Mouse (Mus musculus) ES-CJ7 (cell line): Measurements from ENCODE around the gene Crtap.
A peak's percentile ranks its signal among the peaks of the same experiment; 100 is the strongest.

Experiments
- DNase-seq: peaks from one replicate; pipeline ENCODE4 v3.0.0; 2011; ENCODE audit warnings: low read depth, low spot score

Crtap gene

GRCm38 (mm10) chr9:114389905-114390748 is at the start of gene Crtap:
TSS of gene Crtap (minus strand) at chr9:114390675.
- peak; percentile 90 for DNase-seq

- DNase-seq = peak; percentile 34
These were observed 45.2 kb upstream of the Crtap start for GRCm38 (mm10) chr9:114435668-114436067.

GRCm38 (mm10) chr9:114428103-114428834 is 37.8 kb upstream of the Crtap start:
- DNase-seq = no peak

- DNase-seq = no peak
These were observed 37.0 kb upstream of the Crtap start for GRCm38 (mm10) chr9:114427425-114427824.

- DNase-seq = no peak
These were observed 35.7 kb upstream of the Crtap start for GRCm38 (mm10) chr9:114426201-114426600.

GRCm38 (mm10) chr9:114425576-114425975 is 35.1 kb upstream of the Crtap start:
- DNase-seq = no peak

GRCm38 (mm10) chr9:114421797-114422196 is 31.3 kb upstream of the Crtap start:
- no peak for DNase-seq

- DNase-seq = no peak
These were observed 30.6 kb upstream of the Crtap start for GRCm38 (mm10) chr9:114421045-114421444.

GRCm38 (mm10) chr9:114420443-114420842 is 30.0 kb upstream of the Crtap start:
- peak; percentile 36 for DNase-seq

GRCm38 (mm10) chr9:114418187-114418586 is 27.7 kb upstream of the Crtap start:
- DNase-seq = peak; percentile 64

GRCm38 (mm10) chr9:114416646-114417517 is 26.4 kb upstream of the Crtap start:
- no peak for DNase-seq

GRCm38 (mm10) chr9:114415701-114416100 is 25.2 kb upstream of the Crtap start:
- no peak for DNase-seq

GRCm38 (mm10) chr9:114413866-114414265 is 23.4 kb upstream of the Crtap start:
- no peak for DNase-seq

GRCm38 (mm10) chr9:114412406-114412805 is 21.9 kb upstream of the Crtap start:
- no peak for DNase-seq

GRCm38 (mm10) chr9:114411295-114411694 is 20.8 kb upstream of the Crtap start:
- DNase-seq = no peak

- DNase-seq = no peak
These were observed 19.9 kb upstream of the Crtap start for GRCm38 (mm10) chr9:114410313-114410862.

GRCm38 (mm10) chr9:114407676-114408075 is 17.2 kb upstream of the Crtap start:
- DNase-seq = no peak

- peak; percentile 82 for DNase-seq
These were observed 11.2 kb upstream of the Crtap start for GRCm38 (mm10) chr9:114401685-114402080.

- DNase-seq = peak; percentile 93
These were observed 10.6 kb upstream of the Crtap start, which contains the start of the genes Glb1 and Tmppe for GRCm38 (mm10) chr9:114400949-114401684. TSS of gene Glb1 (plus strand) at chr9:114401076. TSS of gene Tmppe (plus strand) at chr9:114401105.

- DNase-seq = no peak
These were observed 10.1 kb upstream of the Crtap start for GRCm38 (mm10) chr9:114400588-114400948.

- peak; percentile 57 for DNase-seq
These were observed 9.2 kb upstream of the Crtap start for GRCm38 (mm10) chr9:114399680-114400079.
